Mouse (Mus musculus) heart, embryonic 16.5 days (tissue): ENCODE data around the gene Nwd2. TPM values are rescaled to one million over a fixed set of nuclear protein-coding genes. Genes with fewer than 3 reads are reported as not detected.

Source experiments
- ATAC-seq: fragments of 200-750 bp; cut with Nextera tagmentation; replicated peaks from 2 replicates; pipeline ENCODE4 v1.8.0; 2017; ENCODE audit warnings: moderate number of reproducible peaks; ENCODE audit not compliant: insufficient read depth, low FRiP score; ENCODE audit errors: extremely low read depth
- H3K27ac ChIP-seq: fragments of 300-500 bp; sonication (generic); 2 replicates; pipeline ENCODE4 v1.5.1; 2014; ENCODE audit warnings: mild to moderate bottlenecking, low read length, control low read depth, moderate library complexity
- H3K27me3 ChIP-seq: fragments of 300-500 bp; sonication (generic); 2 replicates; pipeline ENCODE4 v1.6.1; 2014; ENCODE audit warnings: low read length, mixed read lengths; ENCODE audit not compliant: control insufficient read depth, insufficient read depth
- H3K36me3 ChIP-seq: fragments of 300-500 bp; sonication (generic); 2 replicates; pipeline ENCODE4 v1.6.1; 2014; ENCODE audit not compliant: control insufficient read depth, insufficient read depth
- H3K4me1 ChIP-seq: fragments of 300-500 bp; sonication (generic); 2 replicates; pipeline ENCODE4 v1.6.1; 2014; ENCODE audit warnings: low read length, mixed read lengths; ENCODE audit not compliant: control insufficient read depth, insufficient read depth
- H3K4me2 ChIP-seq: fragments of 300-500 bp; sonication (generic); 2 replicates; pipeline ENCODE4 v1.6.1; 2014; ENCODE audit warnings: low read depth, mild to moderate bottlenecking, control low read depth, low read length
- H3K4me3 ChIP-seq: fragments of 300-500 bp; sonication (generic); 2 replicates; pipeline ENCODE4 v1.5.1; 2014; ENCODE audit warnings: mild to moderate bottlenecking, control low read depth, low read length
- H3K9ac ChIP-seq: fragments of 300-500 bp; sonication (generic); 2 replicates; pipeline ENCODE4 v1.6.1; 2014; ENCODE audit warnings: low read length, control low read depth
- H3K9me3 ChIP-seq: fragments of 300-500 bp; sonication (generic); replicated peaks from 2 replicates; pipeline ENCODE4 v1.6.1; 2016; ENCODE audit warnings: low read length; ENCODE audit not compliant: control insufficient read depth
- WGBS: fragments of 180-500 bp; shearing (Covaris S2); extraction: QIAGEN DNeasy Blood & Tissue Kit; methylation state at CpG from one replicate; pipeline ENCODE4 v1.1.7; 2014; 5-methylcytosine and 5-hydroxymethylcytosine counted together
- polyA plus RNA-seq: library from polyadenylated mRNA; unstranded; fragments of >200 nt; fragmentation: Nextera tagmentation; extraction: Ambion mirVana; gene quantifications from 2 replicates; pipeline ENCODE4 v1.2.1, GENCODE M21; 2015

Gene Nwd2
- polyA plus RNA-seq, 1 experiment from 2014 or later: 0.08 TPM

- 47% methylated on average over 7 of the region's 7 CpGs for WGBS
- no peaks in the 10 kb centered on the region for H3K9me3 ChIP-seq
- no peak overlapping the region for H3K9ac ChIP-seq
These were observed 86.6 kb downstream of the Nwd2 start for GRCm38 (mm10) chr5:63735521-63735920.

GRCm38 (mm10) chr5:63743426-63743825 lies 94.5 kb downstream of the Nwd2 start:
- ATAC-seq: no peak
- 64% methylated on average over 2 of the region's 2 CpGs for WGBS
- Histone ChIP-seq H3K27me3 (no peaks in the 10 kb centered on the region), H3K27ac (no peak overlapping the region), H3K4me1 (no peaks in the 10 kb centered on the region), H3K4me2 (no peak overlapping the region), H3K4me3 (no peak overlapping the region), H3K36me3 (no peaks in the 10 kb centered on the region), H3K9ac (no peak overlapping the region), H3K9me3 (no peaks in the 10 kb centered on the region)

More at GRCm38 (mm10) chr5:63735521-63735920, 86.6 kb downstream of the Nwd2 start:
- Histone ChIP-seq H3K4me2 (no peak overlapping the region), H3K4me3 (no peak overlapping the region), H3K27ac (no peak overlapping the region), H3K27me3 (no peaks in the 10 kb centered on the region), H3K36me3 (no peaks in the 10 kb centered on the region), H3K4me1 (no peaks in the 10 kb centered on the region)
- ATAC-seq: no peak

- 64% methylated on average over 2 of the region's 2 CpGs for WGBS
These were observed 99.4 kb downstream of the Nwd2 start for GRCm38 (mm10) chr5:63748299-63748698.

GRCm38 (mm10) chr5:63748759-63749158 lies 99.9 kb downstream of the Nwd2 start:
- no peak overlapping the region for H3K27ac ChIP-seq
- WGBS: 59% methylated on average over 1 of the region's 1 CpGs
- H3K9ac ChIP-seq: no peak overlapping the region
- H3K4me2 ChIP-seq: no peak overlapping the region
- no peaks in the 10 kb centered on the region for H3K9me3 ChIP-seq
- no peak for ATAC-seq
- no peak overlapping the region for H3K4me3 ChIP-seq
- H3K36me3 ChIP-seq: no peaks in the 10 kb centered on the region
- H3K4me1 ChIP-seq: no peaks in the 10 kb centered on the region
- no peaks in the 10 kb centered on the region for H3K27me3 ChIP-seq

More at GRCm38 (mm10) chr5:63748299-63748698, 99.4 kb downstream of the Nwd2 start:
- Histone ChIP-seq H3K4me2 (no peak overlapping the region), H3K4me1 (no peaks in the 10 kb centered on the region), H3K9me3 (no peaks in the 10 kb centered on the region), H3K27me3 (no peaks in the 10 kb centered on the region), H3K27ac (no peak overlapping the region), H3K36me3 (no peaks in the 10 kb centered on the region), H3K9ac (no peak overlapping the region), H3K4me3 (no peak overlapping the region)
- no peak for ATAC-seq

GRCm38 (mm10) chr5:63755092-63755761 lies 106.3 kb downstream of the Nwd2 start:
- Histone ChIP-seq H3K36me3 (no peaks in the 10 kb centered on the region), H3K4me3 (no peak overlapping the region), H3K27ac (no peak overlapping the region), H3K4me2 (no peak overlapping the region), H3K9me3 (no peaks in the 10 kb centered on the region), H3K4me1 (no peaks in the 10 kb centered on the region), H3K27me3 (no peaks in the 10 kb centered on the region), H3K9ac (no peak overlapping the region)
- WGBS: 72% methylated on average over 5 of the region's 5 CpGs
- ATAC-seq: no peak

GRCm38 (mm10) chr5:63755938-63756337 lies 107.0 kb downstream of the Nwd2 start:
- no peak overlapping the region for H3K9ac ChIP-seq
- H3K4me1 ChIP-seq: no peaks in the 10 kb centered on the region
- no peaks in the 10 kb centered on the region for H3K9me3 ChIP-seq
- no peaks in the 10 kb centered on the region for H3K36me3 ChIP-seq
- WGBS: 73% methylated on average over 3 of the region's 3 CpGs
- no peak overlapping the region for H3K4me3 ChIP-seq
- H3K27me3 ChIP-seq: no peaks in the 10 kb centered on the region
- ATAC-seq: no peak
- H3K27ac ChIP-seq: no peak overlapping the region
- no peak overlapping the region for H3K4me2 ChIP-seq

GRCm38 (mm10) chr5:63765886-63766285 lies 117.0 kb downstream of the Nwd2 start:
- Histone ChIP-seq H3K27me3 (no peaks in the 10 kb centered on the region), H3K4me2 (no peak overlapping the region), H3K4me3 (no peak overlapping the region), H3K4me1 (no peaks in the 10 kb centered on the region), H3K9me3 (0 out of 2 replicates have a peak, but pooled peaks cover 3% of the 10 kb centered on the region), H3K27ac (no peak overlapping the region), H3K36me3 (no peaks in the 10 kb centered on the region), H3K9ac (no peak overlapping the region)
- no peak for ATAC-seq
- 68% methylated on average over 4 of the region's 4 CpGs for WGBS

- Histone ChIP-seq H3K9ac (no peak overlapping the region), H3K27ac (no peak overlapping the region), H3K4me2 (no peak overlapping the region), H3K4me3 (no peak overlapping the region), H3K27me3 (no peaks in the 10 kb centered on the region), H3K36me3 (no peaks in the 10 kb centered on the region), H3K9me3 (0 out of 2 replicates have a peak, but pooled peaks cover 3% of the 10 kb centered on the region), H3K4me1 (no peaks in the 10 kb centered on the region)
- 35% methylated on average over 6 of the region's 6 CpGs for WGBS
- no peak for ATAC-seq
These were observed 117.8 kb downstream of the Nwd2 start for GRCm38 (mm10) chr5:63766715-63767114.

- no peak overlapping the region for H3K27ac ChIP-seq
- 72% methylated on average over 8 of the region's 8 CpGs for WGBS
- H3K27me3 ChIP-seq: no peaks in the 10 kb centered on the region
- H3K36me3 ChIP-seq: no peaks in the 10 kb centered on the region
- H3K4me2 ChIP-seq: no peak overlapping the region
- ATAC-seq: no peak
- H3K9ac ChIP-seq: no peak overlapping the region
- H3K4me1 ChIP-seq: no peaks in the 10 kb centered on the region
- H3K9me3 ChIP-seq: 0 out of 2 replicates have a peak, but pooled peaks cover 3% of the 10 kb centered on the region
- no peak overlapping the region for H3K4me3 ChIP-seq
These were observed 118.6 kb downstream of the Nwd2 start for GRCm38 (mm10) chr5:63767464-63767863.
